Comparison of ENCODE assay signal across 7 mouse cellular contexts in the genomic region with DNA sequence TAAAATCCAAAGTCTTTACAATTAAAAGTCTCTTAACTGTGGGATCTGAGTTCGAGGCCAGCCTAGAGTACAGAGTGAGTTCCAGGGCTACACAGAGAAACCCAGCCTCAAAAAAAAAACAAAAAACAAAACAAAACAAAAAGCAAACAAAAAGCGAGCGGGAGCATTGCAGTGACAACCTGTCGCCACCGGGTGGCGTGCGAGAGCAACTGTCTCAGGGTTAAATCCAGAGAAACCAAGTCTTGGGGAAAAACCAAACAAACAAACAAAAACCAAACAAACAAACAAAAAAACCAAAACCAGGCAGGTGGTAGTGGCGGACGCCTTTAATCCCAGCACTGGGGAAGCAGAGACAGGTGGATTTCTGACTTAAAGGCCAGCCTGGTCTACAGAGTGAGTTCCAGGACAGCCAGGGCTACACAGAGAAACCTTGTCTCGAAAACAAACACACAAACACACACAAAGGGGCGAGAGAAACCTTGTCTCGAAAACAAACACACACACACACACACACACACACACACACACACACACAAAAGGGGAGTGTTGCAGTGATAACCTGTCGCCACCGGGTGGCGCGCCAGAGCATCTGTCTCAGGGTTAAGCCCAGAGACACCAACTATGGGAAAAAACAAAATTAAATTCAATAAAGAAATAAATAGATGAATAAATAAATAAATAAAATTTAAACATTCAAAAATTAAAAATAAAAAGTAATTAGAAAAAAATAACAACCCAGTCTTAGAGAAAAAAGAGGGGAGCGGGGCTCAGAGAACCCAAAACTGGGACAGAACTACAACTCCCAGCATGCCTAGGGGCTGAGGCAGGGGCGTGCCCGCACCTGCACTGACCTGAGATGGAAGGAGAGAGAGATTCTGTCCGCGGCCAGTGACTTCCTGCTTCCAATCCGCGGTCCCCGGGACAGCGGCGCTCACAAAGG.
DNase-seq lines count a peak whose midpoint lies in the region; ATAC-seq and TF ChIP-seq lines count a peak whose summit lies in the region.

No protein-coding gene starts in this region.

- no peaks in the 10 kb centered on the region for H3K36me3 ChIP-seq in forebrain, postnatal 0 days (ENCODE audit: insufficient read depth)
- H3K36me3 ChIP-seq in hindbrain, embryonic 12.5 days, result no peaks in the 10 kb centered on the region
- H3K36me3 ChIP-seq in midbrain, embryonic 10.5 days, result no peaks in the 10 kb centered on the region

- POLR2A ChIA-PET in Patski (lab: Charles Lee), result no interaction called here

- no peaks in the 10 kb centered on the region for H3K27me3 ChIP-seq in Patski
- no peaks in the 10 kb centered on the region for H3K27me3 ChIP-seq in forebrain, postnatal 0 days (ENCODE audit: insufficient read depth, low read length)
- no peaks in the 10 kb centered on the region for H3K27me3 ChIP-seq in hindbrain, embryonic 12.5 days
- no peaks in the 10 kb centered on the region for H3K27me3 ChIP-seq in midbrain, embryonic 10.5 days (ENCODE audit: low read depth, poor library complexity, severe bottlenecking)

- CTCF ChIA-PET in Patski (lab: Charles Lee), result no interaction called here

- peak; percentile 17 for DNase-seq in Patski (ENCODE audit: low read depth, low spot score)
- DNase-seq in c-Kit-positive CD71-negative TER-119-negative erythroid progenitor cells, embryonic 14.5 days (ENCODE audit: low read depth), result peak; percentile 64
- peak; percentile 86 for DNase-seq in forebrain, postnatal 0 days
- DNase-seq in left cerebral cortex, adult 8-10 months (ENCODE audit: low spot score in 2 of 2), result peak; percentile 34 to 35
- DNase-seq in midbrain, embryonic 10.5 days (ENCODE audit: low spot score), result peak; percentile 68
- peak; percentile 4 to 36 for DNase-seq in right cerebral cortex, postnatal 36 days (ENCODE audit: low spot score in 2 of 2)

- WGBS in forebrain, postnatal 0 days, result 16% methylated on average over 26 of the region's 26 CpGs
- WGBS in hindbrain, embryonic 12.5 days, result 19% methylated on average over 26 of the region's 26 CpGs
- WGBS in midbrain, embryonic 10.5 days, result 15% methylated on average over 26 of the region's 26 CpGs

- TF ChIP-seq CTCF in Patski (IDR thresholded peaks at IDR 0.05), result peak; percentile 85
- TF ChIP-seq CTCF in forebrain, postnatal 0 days (IDR thresholded peaks at IDR 0.05; ENCODE audit: low read depth), result peak; percentile 73

- peak overlapping the region; percentile 88 for H3K27ac ChIP-seq in forebrain, postnatal 0 days (ENCODE audit: low read depth, low read length)
- peak overlapping the region; percentile 70 for H3K27ac ChIP-seq in hindbrain, embryonic 12.5 days
- H3K27ac ChIP-seq in midbrain, embryonic 10.5 days (replicated peaks), result peak overlapping the region; percentile 92

- H3K4me1 ChIP-seq in forebrain, postnatal 0 days (ENCODE audit: insufficient read depth), result no peaks in the 10 kb centered on the region
- no peaks in the 10 kb centered on the region for H3K4me1 ChIP-seq in hindbrain, embryonic 12.5 days
- H3K4me1 ChIP-seq in midbrain, embryonic 10.5 days, result no peaks in the 10 kb centered on the region

- peak overlapping the region; percentile 66 for H3K9ac ChIP-seq in forebrain, postnatal 0 days
- peak overlapping the region; percentile 53 for H3K9ac ChIP-seq in hindbrain, embryonic 12.5 days

- H3K4me3 ChIP-seq in forebrain, postnatal 0 days (ENCODE audit: low read depth, low read length), result peak overlapping the region; percentile 64
- H3K4me3 ChIP-seq in hindbrain, embryonic 12.5 days, result peak overlapping the region; percentile 65
- H3K4me3 ChIP-seq in midbrain, embryonic 10.5 days, result peak overlapping the region; percentile 70

- ATAC-seq in Patski, result peak; percentile 66
- ATAC-seq in forebrain, postnatal 0 days, result peak; percentile 81
- peak; percentile 92 for ATAC-seq in hindbrain, embryonic 12.5 days (ENCODE audit: low FRiP score)

- H3K9me3 ChIP-seq in forebrain, postnatal 0 days (ENCODE audit: low read length), result no peaks in the 10 kb centered on the region
- H3K9me3 ChIP-seq in hindbrain, embryonic 12.5 days (replicated peaks), result no peaks in the 10 kb centered on the region
- no peaks in the 10 kb centered on the region for H3K9me3 ChIP-seq in midbrain, embryonic 10.5 days (replicated peaks)

- in situ Hi-C loops in Patski (cut with MboI; ENCODE audit: low pct_unique_long_range_greater_than_20kb), result no loop called here

- H3K4me2 ChIP-seq in forebrain, postnatal 0 days (ENCODE audit: low read depth), result peak overlapping the region; percentile 44
- peak overlapping the region; percentile 46 for H3K4me2 ChIP-seq in hindbrain, embryonic 12.5 days (replicated peaks)

Comparison
In these comparisons a context has a peak if more than half of its experiments do, and no peak if none do; other contexts are left out.
1. Peak in every context shown above with its lines: DNase-seq, ATAC-seq, H3K4me3 ChIP-seq and H3K27ac ChIP-seq.
2. DNase-seq: peak in every context shown above with its lines; median percentile 86 in forebrain, postnatal 0 days; 68 in midbrain, embryonic 10.5 days; 64 in c-Kit-positive CD71-negative TER-119-negative erythroid progenitor cells, embryonic 14.5 days; 34 in left cerebral cortex, adult 8-10 months; 20 in right cerebral cortex, postnatal 36 days; 17 in Patski.